ENCODE assay signal across 10 mouse cellular contexts in the genomic region with DNA sequence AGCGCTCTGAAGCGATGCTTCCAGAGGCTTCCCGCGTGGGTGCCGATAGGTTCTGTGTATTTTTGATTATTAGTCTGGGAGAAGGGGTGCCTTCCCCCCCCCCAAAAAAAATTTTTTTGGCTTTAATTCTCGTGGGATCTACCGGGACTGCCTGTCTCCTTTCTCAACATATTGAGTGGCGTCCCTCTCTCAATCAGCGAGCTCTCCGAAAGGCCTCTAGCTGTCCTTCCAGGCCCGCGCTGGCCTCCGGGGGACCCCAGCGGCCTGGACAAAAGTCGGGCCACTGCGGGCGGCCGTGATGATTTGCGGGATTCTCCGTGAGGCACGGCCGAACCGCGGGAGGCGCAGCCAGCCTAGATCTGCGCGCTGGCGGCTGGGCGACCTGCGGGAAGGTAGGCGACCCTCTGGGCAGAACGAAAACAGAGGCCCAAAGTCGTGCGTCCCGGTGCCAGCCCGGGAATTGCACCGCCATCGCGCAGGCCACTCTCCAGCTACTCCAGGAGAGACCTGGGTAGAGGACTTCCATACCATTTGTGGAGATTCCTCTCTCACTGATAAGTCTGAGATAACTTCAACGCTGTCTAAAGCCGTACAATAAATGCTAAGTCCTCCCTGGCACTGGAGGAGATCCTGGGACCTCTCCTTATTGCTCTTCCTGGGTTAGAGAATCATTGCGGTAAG. TPM values are rescaled to one million over a fixed set of nuclear protein-coding genes. Genes with fewer than 3 reads are reported as not detected.
DNase-seq lines count a peak whose midpoint lies in the region; ATAC-seq and TF ChIP-seq lines count a peak whose summit lies in the region.
"Had no signal": no experiment of that assay in that cellular context is flagged by ENCODE, and none has a peak within 500 bp of the region (broad histone marks: within the 10 kb centered on the region; RNA-seq: fewer than 3 reads in every experiment).

No protein-coding gene starts in this region.

- peak overlapping the region; percentile 1; the same call in 1 of the 2 replicates for H3K27ac ChIP-seq in embryonic facial prominence, embryonic 11.5 days (replicated peaks; ENCODE audit: low read depth, low read length)
- peak overlapping the region; percentile 94 for H3K27ac ChIP-seq in limb, embryonic 10.5 days

- no peaks in the 10 kb centered on the region for H3K36me3 ChIP-seq in embryonic facial prominence, embryonic 11.5 days (replicated peaks; ENCODE audit: control insufficient read depth, insufficient read depth, low read depth, low read length)
- H3K36me3 ChIP-seq in limb, embryonic 10.5 days = peaks cover 11% of the 10 kb centered on the region; the same call in 1 of the 2 replicates

- ATAC-seq in embryonic facial prominence, embryonic 11.5 days (replicated peaks; ENCODE audit: insufficient number of reproducible peaks, low FRiP score, low TSS enrichment, low read depth) = no peak

- intact Hi-C loops in left cerebral cortex, postnatal 36 days (cut with DNase I) = loop anchor here (10.0 kb wide), 1 partner anchor 140 kb away; no protein-coding TSS in a partner anchor

- peak overlapping the region; percentile 54 for H3K9ac ChIP-seq in embryonic facial prominence, embryonic 11.5 days (replicated peaks; ENCODE audit: low read length)

- H3K27me3 ChIP-seq in embryonic facial prominence, embryonic 11.5 days (ENCODE audit: control insufficient read depth, insufficient read depth, low read length) = peaks cover 33% of the 10 kb centered on the region
- peaks cover 96% of the 10 kb centered on the region for H3K27me3 ChIP-seq in limb, embryonic 10.5 days (ENCODE audit: low read depth, poor library complexity, severe bottlenecking)

- under 1% methylated on average over 42 of the region's 42 CpGs for WGBS in embryonic facial prominence, embryonic 11.5 days
- WGBS in limb, embryonic 10.5 days = under 1% methylated on average over 42 of the region's 42 CpGs

- H3K9me3 ChIP-seq in embryonic facial prominence, embryonic 11.5 days (replicated peaks; ENCODE audit: control insufficient read depth, low read length) = no peaks in the 10 kb centered on the region
- no peaks in the 10 kb centered on the region for H3K9me3 ChIP-seq in limb, embryonic 10.5 days (replicated peaks)

- peaks cover 2% of the 10 kb centered on the region; the same call in 1 of the 2 replicates for H3K4me1 ChIP-seq in embryonic facial prominence, embryonic 11.5 days (ENCODE audit: control insufficient read depth, insufficient read depth, low read length)
- H3K4me1 ChIP-seq in limb, embryonic 10.5 days = peaks cover 75% of the 10 kb centered on the region

- no peak for TF ChIP-seq CTCF in brain, embryonic 14.5 days (IDR thresholded peaks at IDR 0.05; ENCODE audit: borderline replicate concordance, extremely low read depth, insufficient read depth, insufficient read length)

- DNase-seq in left cerebral cortex, postnatal 36 days (ENCODE audit: low spot score in 2 of 2) = peak; percentile 13 to 20
- no peak for DNase-seq in left cerebral cortex, adult 9 months (ENCODE audit: low spot score in 2 of 2)
- DNase-seq in brain, embryonic 14.5 days (ENCODE audit: low read depth) = peak; percentile 48
- peak; percentile 44 for DNase-seq in embryonic facial prominence, embryonic 11.5 days (ENCODE audit: low spot score)
- DNase-seq in limb, embryonic 10.5 days (ENCODE audit: low spot score) = peak; percentile 72
- no peak for DNase-seq in right cerebral cortex, adult 18-20 months
- DNase-seq in c-Kit-positive CD71-positive TER-119-positive erythroid progenitor cells, embryonic 14.5 days (ENCODE audit: low spot score) = no peak
- DNase-seq: cerebellum, adult 9-11 months had no signal

- peak overlapping the region; percentile 65 for H3K4me3 ChIP-seq in embryonic facial prominence, embryonic 11.5 days (ENCODE audit: low read depth, low read length)
- H3K4me3 ChIP-seq in limb, embryonic 10.5 days = peak overlapping the region; percentile 80

- H3K4me2 ChIP-seq in embryonic facial prominence, embryonic 11.5 days (ENCODE audit: low read depth, low read length) = peak overlapping the region; percentile 83

- TF ChIP-seq POLR2A in brain, embryonic 14.5 days (IDR thresholded peaks at IDR 0.05; ENCODE audit: borderline replicate concordance, extremely low read depth, insufficient read depth, insufficient read length, poor library complexity, severe bottlenecking) = no peak

RNA-seq across cellular contexts. Expression of a gene that starts 1.2 kb away (rescaled TPM):
- not detected for total RNA-seq in left cerebral cortex, postnatal 36 days (2021)
- 0.56 and 1.0 TPM in 2 replicates for polyA plus RNA-seq in brain, embryonic 14.5 days (2012; rRNA removed)
- 30.3 and 34.6 TPM in 2 replicates for polyA plus RNA-seq in embryonic facial prominence, embryonic 11.5 days (2014; fragmentation: Nextera tagmentation; extraction: Ambion mirVana)
- 20.1 and 34.2 TPM in 2 replicates for polyA plus RNA-seq in limb, embryonic 10.5 days (2016; fragmentation: Nextera tagmentation; extraction: Ambion mirVana)
- total RNA-seq: heart, adult 18-20 months; left cerebral cortex, postnatal 10 days had no signal

Comparison
In these comparisons a context has a peak if more than half of its experiments do, and no peak if none do; other contexts are left out.
1. DNase-seq: peak in left cerebral cortex, postnatal 36 days (2 of 2), brain, embryonic 14.5 days (single experiment), embryonic facial prominence, embryonic 11.5 days (single experiment) and limb, embryonic 10.5 days (single experiment); none in left cerebral cortex, adult 9 months (0 of 2), right cerebral cortex, adult 18-20 months (single experiment) and c-Kit-positive CD71-positive TER-119-positive erythroid progenitor cells, embryonic 14.5 days (single experiment).
2. RNA of a gene that starts 1.2 kb away (polyA plus RNA-seq): 30.3 to 34.6 TPM in embryonic facial prominence, embryonic 11.5 days and 20.1 to 34.2 TPM in limb, embryonic 10.5 days; 0.56 to 1.0 TPM in brain, embryonic 14.5 days; every median in the first group is over 10 times any median in the second.